Mouse (Mus musculus) liver, embryonic 11.5 days (tissue): ENCODE results near the gene Afg1l. TPM values are rescaled to one million over a fixed set of nuclear protein-coding genes. Genes with fewer than 3 reads are reported as not detected.
A peak's percentile ranks its signal among the peaks of the same experiment; 100 is the strongest.

Experiments
- ATAC-seq: fragments of 200-750 bp; cut with Nextera tagmentation; replicated peaks from 2 replicates; pipeline ENCODE4 v1.8.0; 2017; ENCODE audit warnings: moderate number of reproducible peaks, mild to moderate bottlenecking, moderate TSS enrichment, moderate library complexity; ENCODE audit not compliant: low FRiP score
- DNase-seq: peaks from one replicate; pipeline ENCODE4 v3.0.0-alpha.2; 2017; ENCODE audit warnings: low spot score
- H3K27ac ChIP-seq: fragments of 300-500 bp; sonication (generic); 2 replicates; pipeline ENCODE4 v1.5.1; 2014; ENCODE audit warnings: mild to moderate bottlenecking, low read depth, low read length, control low read depth
- H3K27me3 ChIP-seq: fragments of 300-500 bp; sonication (generic); replicated peaks from 2 replicates; pipeline ENCODE4 v1.6.1; 2014; ENCODE audit warnings: low read length, mixed read lengths; ENCODE audit not compliant: control insufficient read depth, insufficient read depth
- H3K36me3 ChIP-seq: fragments of 300-500 bp; sonication (generic); 2 replicates; pipeline ENCODE4 v1.6.1; 2014; ENCODE audit warnings: mild to moderate bottlenecking, low read length, moderate library complexity, mixed read lengths; ENCODE audit not compliant: control insufficient read depth, insufficient read depth
- H3K4me1 ChIP-seq: fragments of 300-500 bp; sonication (generic); replicated peaks from 2 replicates; pipeline ENCODE4 v1.6.1; 2014; ENCODE audit warnings: low read length, mixed read lengths; ENCODE audit not compliant: control insufficient read depth, insufficient read depth
- H3K4me2 ChIP-seq: fragments of 300-500 bp; sonication (generic); 2 replicates; pipeline ENCODE4 v1.6.1; 2014; ENCODE audit warnings: mild to moderate bottlenecking, control low read depth, moderate library complexity
- H3K4me3 ChIP-seq: fragments of 300-500 bp; sonication (generic); 2 replicates; pipeline ENCODE4 v1.5.1; 2014; ENCODE audit warnings: low read depth, low read length, control low read depth
- H3K9ac ChIP-seq: fragments of 300-500 bp; sonication (generic); 2 replicates; pipeline ENCODE4 v1.6.1; 2014; ENCODE audit warnings: low read depth, low read length, control low read depth
- H3K9me3 ChIP-seq: fragments of 300-500 bp; sonication (generic); 2 replicates; pipeline ENCODE4 v1.6.1; 2016; ENCODE audit warnings: low read length, inconsistent platforms, mixed read lengths; ENCODE audit not compliant: control insufficient read depth
- WGBS: fragments of 180-500 bp; shearing (Covaris S2); extraction: QIAGEN DNeasy Blood & Tissue Kit; methylation state at CpG from one replicate; pipeline ENCODE4 v1.1.7; 2014; 5-methylcytosine and 5-hydroxymethylcytosine counted together
- polyA plus RNA-seq: library from polyadenylated mRNA; unstranded; fragments of >200 nt; fragmentation: Nextera tagmentation; extraction: Ambion mirVana; gene quantifications from 2 replicates; pipeline ENCODE4 v1.2.1, GENCODE M21; 2014

The Afg1l gene
- polyA plus RNA-seq, 1 experiment from 2014 or later, result 5.0 TPM

DNA sequence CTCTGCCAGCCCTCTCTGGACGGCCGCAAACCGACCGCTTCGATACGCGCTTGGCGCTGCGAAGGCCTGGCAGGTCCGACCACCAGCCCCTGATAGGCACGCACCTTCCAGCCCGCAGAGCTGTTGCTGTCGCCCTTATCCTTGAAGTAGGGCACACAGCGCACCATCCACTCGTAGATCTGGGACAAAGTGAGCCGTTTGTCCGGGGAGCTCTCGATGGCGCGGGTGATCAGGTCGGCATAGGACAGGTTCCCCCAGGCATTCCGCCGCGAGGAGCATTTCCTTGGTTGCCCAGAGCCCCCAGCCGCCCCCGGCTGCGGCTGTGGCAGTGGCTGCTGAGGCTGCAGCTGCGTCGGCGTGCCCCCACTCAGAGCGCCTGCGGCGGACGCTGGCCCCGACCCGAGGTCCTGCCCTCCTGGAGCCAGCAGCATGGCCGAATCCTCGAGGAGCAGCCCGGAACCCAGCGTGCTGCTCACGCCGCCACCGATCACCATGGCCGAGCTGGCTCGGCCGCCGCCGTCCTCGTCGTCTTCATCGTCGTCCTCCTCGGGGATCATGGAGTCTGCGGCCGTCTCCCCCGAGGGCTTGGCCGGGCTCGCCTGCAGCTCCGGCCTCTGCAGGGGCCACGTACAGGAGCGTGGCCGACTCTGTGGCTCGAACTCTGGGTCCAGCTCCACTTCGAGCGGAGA is 203.5 kb downstream of the Afg1l start:
- peaks cover 46% of the 10 kb centered on the region for H3K4me1 ChIP-seq
- H3K9ac ChIP-seq, result peak overlapping the region; percentile 97
- no peaks in the 10 kb centered on the region for H3K27me3 ChIP-seq
- under 1% methylated on average over 65 of the region's 65 CpGs for WGBS
- no peaks in the 10 kb centered on the region for H3K36me3 ChIP-seq
- H3K9me3 ChIP-seq, result no peaks in the 10 kb centered on the region
- H3K4me3 ChIP-seq, result peak overlapping the region; percentile 95
- DNase-seq, result peak; percentile 76
- H3K4me2 ChIP-seq, result peak overlapping the region; percentile 100
- peak overlapping the region; percentile 85 for H3K27ac ChIP-seq
- ATAC-seq, result no peak

DNA sequence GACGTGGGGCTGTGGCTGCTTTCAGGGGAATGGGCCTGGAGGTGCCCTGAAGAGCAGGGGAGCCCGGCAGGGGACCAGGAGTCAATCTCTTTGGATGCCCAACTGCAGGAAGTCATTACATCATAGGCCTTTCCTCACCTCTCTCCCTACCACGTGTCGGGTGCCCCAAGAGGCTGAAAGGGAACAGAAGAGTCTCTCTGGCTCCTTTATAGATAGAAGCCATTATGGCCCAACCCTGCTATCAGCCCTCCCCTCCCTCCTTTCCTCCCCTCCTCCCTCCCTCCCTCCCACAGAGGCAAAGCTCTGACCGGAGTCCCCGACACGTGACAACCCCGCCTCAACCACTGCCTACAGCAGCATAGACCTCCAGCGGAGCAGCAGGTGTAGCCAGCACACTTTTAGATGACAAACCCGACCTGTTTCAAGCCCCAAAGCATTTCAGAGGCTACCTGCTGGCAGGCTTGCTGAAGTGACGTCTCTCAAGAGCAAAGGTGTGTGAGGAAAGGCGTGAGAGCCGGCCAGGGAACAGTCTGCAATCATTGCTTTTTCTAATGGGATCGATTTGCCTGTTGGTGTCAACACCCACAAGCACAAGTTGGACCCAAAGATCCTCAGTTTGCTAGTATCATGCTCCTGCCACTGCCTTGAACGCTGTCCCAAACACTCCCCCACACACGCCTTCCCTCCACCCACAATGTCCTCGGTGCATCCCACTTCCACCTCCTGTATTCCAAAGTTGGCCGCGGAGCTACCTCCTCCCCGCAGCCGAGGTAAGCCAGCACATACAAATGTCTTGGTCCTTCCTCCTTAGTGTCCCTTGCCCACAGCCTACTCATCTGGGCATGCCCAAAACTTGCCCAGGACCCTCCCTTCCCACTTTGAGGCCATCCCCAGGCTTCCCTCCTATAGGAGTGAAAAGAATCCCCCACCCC is 204.3 kb downstream of the Afg1l start:
- 2% methylated on average over 21 of the region's 21 CpGs for WGBS
- Histone ChIP-seq H3K4me3 (peak overlapping the region; percentile 95), H3K9me3 (no peaks in the 10 kb centered on the region), H3K27ac (peak overlapping the region; percentile 85), H3K4me2 (peak overlapping the region; percentile 100), H3K9ac (peak overlapping the region; percentile 97), H3K27me3 (no peaks in the 10 kb centered on the region), H3K4me1 (peaks cover 54% of the 10 kb centered on the region), H3K36me3 (peaks cover 5% of the 10 kb centered on the region)
- DNase-seq (peak; percentile 73), ATAC-seq (peak; percentile 53)

GRCm38 (mm10) chr10:42273403-42273759 is 205.0 kb downstream of the Afg1l start:
- ATAC-seq (no peak), DNase-seq (no peak)
- Histone ChIP-seq H3K36me3 (peaks cover 9% of the 10 kb centered on the region), H3K27me3 (no peaks in the 10 kb centered on the region), H3K27ac (peak overlapping the region; percentile 85), H3K4me1 (peaks cover 55% of the 10 kb centered on the region), H3K4me3 (peak overlapping the region; percentile 95), H3K4me2 (peak overlapping the region; percentile 100), H3K9ac (peak overlapping the region; percentile 97), H3K9me3 (no peaks in the 10 kb centered on the region)
- WGBS, result 31% methylated on average over 6 of the region's 6 CpGs

GRCm38 (mm10) chr10:42271454-42272230 is 206.7 kb downstream of the Afg1l start:
- H3K27me3 ChIP-seq, result no peaks in the 10 kb centered on the region
- H3K36me3 ChIP-seq, result peaks cover 24% of the 10 kb centered on the region
- ATAC-seq (no peak), DNase-seq (no peak)
- peak overlapping the region; percentile 100 for H3K4me2 ChIP-seq
- peak overlapping the region; percentile 62 for H3K9ac ChIP-seq
- peak overlapping the region; percentile 95 for H3K4me3 ChIP-seq
- H3K27ac ChIP-seq, result peak overlapping the region; percentile 73
- H3K4me1 ChIP-seq, result peaks cover 59% of the 10 kb centered on the region
- WGBS, result 31% methylated on average over 11 of the region's 11 CpGs
- peaks cover 3% of the 10 kb centered on the region; the same call in 1 of the 2 replicates for H3K9me3 ChIP-seq

DNA sequence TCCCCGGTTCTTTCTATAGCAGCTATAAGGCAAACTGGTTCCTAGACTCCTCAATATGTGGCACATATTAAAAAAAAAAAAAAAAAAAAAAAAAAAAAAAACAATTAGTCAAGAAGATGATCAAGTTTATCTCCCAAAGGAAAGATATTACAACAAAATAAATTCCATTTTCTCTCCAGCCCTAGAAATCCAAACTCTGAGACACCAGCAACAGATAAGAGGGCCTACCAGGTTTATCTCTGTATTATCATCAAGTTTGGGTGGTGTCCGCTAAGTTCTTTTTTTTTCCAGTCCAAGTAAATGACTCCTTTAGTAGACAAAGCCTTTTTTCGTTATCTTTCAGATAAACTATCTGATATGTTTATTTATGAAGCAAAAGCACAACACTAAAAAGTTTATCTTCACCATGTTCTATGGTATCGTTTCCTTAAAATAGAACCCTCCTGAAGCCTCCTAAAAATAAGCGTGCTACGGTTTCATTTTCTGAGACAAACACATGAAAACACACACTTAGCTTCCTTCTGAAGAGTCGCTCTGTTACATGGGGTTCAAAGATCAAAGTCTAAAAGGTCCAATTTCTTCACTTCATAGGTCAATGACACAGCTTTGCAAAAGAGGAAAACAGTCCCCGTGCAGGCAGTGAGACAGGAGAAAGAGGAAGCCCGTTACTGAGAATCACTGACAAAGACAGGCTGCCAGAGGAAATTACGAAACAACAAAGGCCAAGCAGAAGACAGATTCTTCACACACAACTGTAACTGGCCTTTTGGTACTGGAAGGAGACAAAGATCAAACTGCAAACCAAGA is 207.9 kb downstream of the Afg1l start:
- 39% methylated on average over 10 of the region's 10 CpGs for WGBS
- DNase-seq, result no peak
- Histone ChIP-seq H3K9ac (peak overlapping the region; percentile 62; the same call in 1 of the 2 replicates), H3K4me1 (peaks cover 65% of the 10 kb centered on the region), H3K4me3 (peak overlapping the region; percentile 95; the same call in 1 of the 2 replicates), H3K27me3 (no peaks in the 10 kb centered on the region), H3K9me3 (peaks cover 13% of the 10 kb centered on the region; the same call in 1 of the 2 replicates), H3K4me2 (peak overlapping the region; percentile 100), H3K27ac (peak overlapping the region; percentile 73; the same call in 1 of the 2 replicates), H3K36me3 (peaks cover 35% of the 10 kb centered on the region)
- no peak for ATAC-seq

DNA sequence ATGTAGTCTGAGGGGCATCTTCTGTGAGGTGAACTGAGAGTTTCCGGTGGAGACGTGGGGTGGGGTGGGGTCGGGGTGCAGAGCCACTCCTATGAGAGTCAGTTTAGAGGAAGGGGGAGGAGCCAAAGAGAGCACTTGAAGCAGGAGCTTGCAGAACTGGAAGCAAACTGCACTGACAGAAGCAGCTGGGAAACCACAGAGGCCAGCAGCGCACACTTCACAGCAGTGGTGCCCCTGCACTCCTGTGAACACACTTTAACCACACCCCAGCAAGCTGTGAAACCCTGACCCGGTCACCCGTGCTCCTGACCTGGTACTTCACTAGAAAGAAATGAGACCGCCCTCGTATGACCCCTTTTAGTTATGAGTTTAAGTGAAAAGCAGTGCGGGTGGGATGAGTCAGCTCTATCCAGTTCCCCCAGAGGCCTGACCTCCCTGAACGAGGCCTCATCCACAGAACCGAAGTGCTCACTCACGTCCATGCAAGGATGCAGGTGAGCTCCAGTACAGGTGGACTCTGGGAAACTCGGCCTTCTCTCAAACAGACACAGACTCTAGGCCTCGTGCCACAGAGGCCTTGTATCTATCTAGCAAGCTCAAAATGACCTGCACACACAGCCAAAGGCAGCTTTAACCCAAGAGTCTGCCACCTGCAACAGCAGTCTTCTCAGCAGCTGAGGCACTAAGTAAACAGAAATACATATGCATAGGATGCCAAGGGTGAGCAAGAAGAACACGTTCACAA is 208.9 kb downstream of the Afg1l start:
- Histone ChIP-seq H3K27ac (peak overlapping the region; percentile 63), H3K9ac (peak overlapping the region; percentile 21), H3K27me3 (no peaks in the 10 kb centered on the region), H3K9me3 (peaks cover 13% of the 10 kb centered on the region; the same call in 1 of the 2 replicates), H3K4me2 (peak overlapping the region; percentile 44), H3K4me3 (no peak overlapping the region), H3K4me1 (peaks cover 70% of the 10 kb centered on the region), H3K36me3 (peaks cover 35% of the 10 kb centered on the region)
- no peak for DNase-seq
- ATAC-seq, result no peak
- WGBS, result 46% methylated on average over 15 of the region's 15 CpGs

- H3K27me3 ChIP-seq, result no peaks in the 10 kb centered on the region
- no peak overlapping the region for H3K4me3 ChIP-seq
- H3K4me1 ChIP-seq, result peaks cover 64% of the 10 kb centered on the region
- DNase-seq, result no peak
- no peak overlapping the region for H3K4me2 ChIP-seq
- H3K9me3 ChIP-seq, result peaks cover 13% of the 10 kb centered on the region; the same call in 1 of the 2 replicates
- peaks cover 39% of the 10 kb centered on the region for H3K36me3 ChIP-seq
- H3K27ac ChIP-seq, result peak overlapping the region; percentile 46; the same call in 1 of the 2 replicates
- no peak overlapping the region for H3K9ac ChIP-seq
- WGBS, result 86% methylated on average over 5 of the region's 5 CpGs
- ATAC-seq, result no peak
Measured at GRCm38 (mm10) chr10:42267811-42268545, 210.4 kb downstream of the Afg1l start.
